Mouse (Mus musculus): ENCODE results near the gene Hpse2.

Hpse2 gene

GRCm38 (mm10) chr19:43174812-43175211 lies 213.3 kb downstream of the Hpse2 start:
- no peak for DNase-seq (ENCODE audit: low spot score in 2 of 2)

- DNase-seq (ENCODE audit: low spot score in 2 of 2), result no peak
Measured at GRCm38 (mm10) chr19:43156085-43156484, 232.1 kb downstream of the Hpse2 start.

DNA sequence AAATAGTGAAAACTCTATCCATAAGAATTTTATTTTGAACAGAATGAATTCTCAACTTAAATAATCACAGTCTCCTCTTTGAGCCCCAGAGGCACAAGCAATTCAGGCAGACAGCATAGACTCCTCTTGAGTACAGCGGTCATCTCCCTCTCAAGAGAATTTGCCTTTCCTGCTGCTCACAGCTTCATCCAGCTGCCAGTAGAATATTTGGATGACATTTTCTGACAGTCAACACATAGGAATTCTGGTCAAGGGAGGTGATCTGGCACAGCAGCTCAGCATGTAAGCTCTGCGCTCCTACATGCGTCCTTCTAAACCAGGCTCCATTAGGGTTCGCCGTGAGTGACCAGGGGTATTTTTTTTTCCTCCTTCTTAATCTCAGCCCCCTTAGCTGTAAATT lies 232.6 kb downstream of the Hpse2 start:
- DNase-seq (ENCODE audit: low spot score in 2 of 2), result no peak

- no peak for DNase-seq (ENCODE audit: low spot score in 2 of 2)
Measured at GRCm38 (mm10) chr19:43147901-43148300, 240.3 kb downstream of the Hpse2 start.

DNA sequence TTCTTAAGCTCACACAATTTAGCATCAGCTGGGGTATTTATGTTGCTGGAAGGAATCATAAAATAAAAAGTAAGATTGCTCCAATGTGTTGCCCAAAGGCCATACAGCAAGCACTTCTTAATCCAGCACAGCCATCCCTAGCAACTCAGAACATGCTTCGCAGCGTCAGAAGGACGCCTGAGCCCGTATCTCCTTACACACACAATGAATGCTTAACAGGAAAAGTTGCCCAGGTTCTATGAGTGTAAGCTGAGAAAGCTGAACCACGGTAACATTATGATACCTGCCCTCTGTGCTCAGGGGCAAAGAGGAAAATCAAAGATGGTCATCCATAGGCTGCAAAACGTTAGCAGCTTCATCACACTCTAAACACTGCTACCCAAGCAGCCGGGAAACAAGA lies 241.3 kb downstream of the Hpse2 start:
- no peak for DNase-seq (ENCODE audit: low spot score in 2 of 2)

- no peak for DNase-seq (ENCODE audit: low spot score in 2 of 2)
Measured at GRCm38 (mm10) chr19:43141646-43142045, 246.5 kb downstream of the Hpse2 start.

DNA sequence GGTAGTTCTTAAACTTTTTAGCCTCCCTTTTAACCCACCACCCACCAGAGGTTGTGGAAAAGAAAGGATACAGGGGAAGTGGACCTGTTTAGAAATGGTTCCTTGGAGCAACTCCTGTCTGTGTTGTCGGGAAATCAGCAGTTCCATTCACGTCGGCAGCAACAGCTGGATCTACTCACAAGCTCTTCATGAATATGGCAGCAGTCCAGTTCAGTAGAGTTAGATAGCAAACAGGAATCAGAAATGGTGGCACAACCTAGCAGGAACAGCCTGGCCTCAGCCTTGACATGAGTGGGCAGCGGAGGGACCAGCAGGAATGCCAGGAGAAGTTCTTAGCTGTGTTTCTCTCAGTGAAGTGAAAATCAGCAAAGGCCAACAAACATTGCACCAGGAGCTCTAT lies 278.4 kb downstream of the Hpse2 start:
- no peak for DNase-seq (ENCODE audit: low spot score in 2 of 2)

GRCm38 (mm10) chr19:43096915-43097314 lies 291.2 kb downstream of the Hpse2 start:
- DNase-seq (ENCODE audit: low spot score in 2 of 2), result no peak

- no peak for DNase-seq (ENCODE audit: low spot score in 2 of 2)
Measured at GRCm38 (mm10) chr19:43087216-43087615, 300.9 kb downstream of the Hpse2 start.

GRCm38 (mm10) chr19:43064155-43064554 lies 324.0 kb downstream of the Hpse2 start:
- no peak for DNase-seq (ENCODE audit: low spot score in 2 of 2)

GRCm38 (mm10) chr19:43044506-43044905 lies 343.6 kb downstream of the Hpse2 start:
- no peak for DNase-seq (ENCODE audit: low spot score in 2 of 2)

GRCm38 (mm10) chr19:43042721-43043120 lies 345.4 kb downstream of the Hpse2 start:
- DNase-seq (ENCODE audit: low spot score in 2 of 2), result no peak

- no peak for DNase-seq (ENCODE audit: low spot score in 2 of 2)
Measured at GRCm38 (mm10) chr19:43042211-43042610, 345.9 kb downstream of the Hpse2 start.

- DNase-seq (ENCODE audit: low spot score in 2 of 2), result no peak
Measured at GRCm38 (mm10) chr19:43036381-43036780, 351.8 kb downstream of the Hpse2 start.

- DNase-seq (ENCODE audit: low spot score in 2 of 2), result peak; percentile 7 to 17
Measured at GRCm38 (mm10) chr19:43027305-43027704, 360.9 kb downstream of the Hpse2 start.

GRCm38 (mm10) chr19:43022611-43023173 lies 365.5 kb downstream of the Hpse2 start:
- DNase-seq (ENCODE audit: low spot score in 2 of 2), result no peak

DNA sequence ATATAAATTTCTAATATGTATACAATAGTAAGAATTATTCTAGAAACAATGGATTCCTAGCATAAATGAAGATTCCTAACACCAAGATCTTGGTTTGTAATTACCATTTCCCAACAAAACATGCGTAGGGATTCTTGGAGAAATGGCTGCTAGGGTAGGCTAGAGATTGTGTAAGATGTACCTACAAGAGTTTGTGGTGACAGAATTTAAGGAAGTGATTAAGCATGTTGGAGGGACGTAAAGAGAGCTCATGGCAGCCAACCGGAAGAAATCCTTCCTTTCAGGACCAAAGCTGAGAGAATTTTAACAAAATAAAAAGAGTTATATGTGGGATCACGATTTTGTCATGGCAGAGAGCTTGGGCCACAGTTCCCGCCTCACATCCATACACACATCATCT lies 369.4 kb downstream of the Hpse2 start:
- DNase-seq (ENCODE audit: low spot score in 2 of 2), result no peak

DNA sequence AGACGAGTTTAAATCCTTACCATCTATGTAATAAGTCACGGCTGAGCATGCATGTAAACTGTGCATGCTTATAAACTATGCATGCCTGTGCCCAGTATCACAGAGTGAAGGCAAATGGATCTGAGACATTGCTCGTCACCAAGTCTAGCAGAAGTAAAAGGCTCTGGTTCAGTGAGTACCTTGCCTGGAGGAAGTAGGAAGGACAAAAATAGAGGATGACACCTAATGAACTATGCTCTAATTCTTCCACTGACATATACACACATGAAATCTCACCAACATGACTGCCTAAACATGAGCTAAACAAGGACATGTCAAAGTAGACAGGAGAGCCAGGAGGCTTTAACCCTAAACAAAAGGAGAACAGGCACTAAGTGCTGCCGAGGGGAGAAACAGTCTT lies 391.7 kb downstream of the Hpse2 start:
- no peak for DNase-seq (ENCODE audit: low spot score in 2 of 2)

DNA sequence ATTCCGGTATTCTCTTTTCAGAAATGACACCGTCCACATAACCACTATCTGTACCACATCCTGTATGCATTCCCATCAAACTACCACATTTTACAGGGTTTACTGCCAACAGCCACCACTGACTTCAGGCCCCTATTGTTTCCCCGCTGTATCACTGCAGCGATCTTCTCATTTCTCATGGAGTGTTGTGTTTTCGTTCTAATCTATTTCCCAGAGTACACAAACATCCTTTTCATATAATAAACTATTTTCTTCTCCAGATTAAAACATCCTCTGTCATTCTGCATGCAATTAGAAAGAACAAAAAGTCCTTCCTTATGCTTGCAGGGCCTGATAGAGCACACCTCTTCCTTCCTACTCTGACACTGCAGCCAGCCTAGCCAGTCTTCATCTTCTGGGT lies 399.3 kb downstream of the Hpse2 start:
- DNase-seq (ENCODE audit: low spot score in 2 of 2), result no peak

DNA sequence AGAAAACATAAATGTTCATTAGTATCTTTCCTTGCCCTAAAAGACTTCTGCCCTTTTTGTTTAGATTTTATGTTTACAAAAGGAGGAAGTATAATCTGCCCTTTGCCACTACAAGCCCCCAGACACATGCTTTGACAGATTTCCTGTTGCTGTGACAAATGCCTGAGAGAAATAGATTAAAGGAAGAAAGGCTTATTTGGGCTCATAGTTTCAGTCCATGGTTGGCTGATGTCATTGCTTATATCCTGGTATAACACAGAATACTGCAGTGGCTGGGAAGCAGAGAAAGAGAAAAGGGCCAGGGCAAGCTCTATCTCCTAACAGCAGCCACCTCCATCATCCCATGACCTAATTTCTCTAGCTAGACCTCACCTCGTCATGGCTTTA lies 401.8 kb downstream of the Hpse2 start:
- no peak for DNase-seq (ENCODE audit: low spot score in 2 of 2)

- no peak for DNase-seq (ENCODE audit: low spot score in 2 of 2)
Measured at GRCm38 (mm10) chr19:42985372-42986314, 402.5 kb downstream of the Hpse2 start.

GRCm38 (mm10) chr19:42980537-42980936 lies 407.6 kb downstream of the Hpse2 start:
- DNase-seq (ENCODE audit: low spot score in 2 of 2), result no peak

GRCm38 (mm10) chr19:42977938-42978337 lies 410.2 kb downstream of the Hpse2 start:
- DNase-seq (ENCODE audit: low spot score in 2 of 2), result no peak

Measured in frontal cortex, postnatal 25 days (tissue).